Mouse (Mus musculus) gastrocnemius, adult 18-20 months (tissue): ENCODE data around the gene Actr1a. TPM values are rescaled to one million over a fixed set of nuclear protein-coding genes. Genes with fewer than 3 reads are reported as not detected.

Experiments
- DNase-seq: peaks from one replicate; pipeline ENCODE4 v3.0.0; 2021; ENCODE audit warnings: low spot score
- microRNA-seq: library from miRNA; unstranded; fragments of <30 nt; microRNA quantifications from one replicate; pipeline ENCODE4 v1.2.0, GENCODE M21; 2021
- total RNA-seq, 2 experiments: library from RNA; stranded (reverse); gene quantifications; 2 replicates each; pipeline ENCODE4 v1.2.3; 2021

The Actr1a gene
- total RNA-seq, 2 experiments from 2014 or later, result 51.8 to 57.1 TPM

- peak; percentile 94 for DNase-seq
Observed at GRCm38 (mm10) chr19:46328081-46329030, 67.2 kb downstream of the Actr1a start, which contains the start of gene Fbxl15. Fbxl15 (plus strand) TSS chr19:46328184.

DNA sequence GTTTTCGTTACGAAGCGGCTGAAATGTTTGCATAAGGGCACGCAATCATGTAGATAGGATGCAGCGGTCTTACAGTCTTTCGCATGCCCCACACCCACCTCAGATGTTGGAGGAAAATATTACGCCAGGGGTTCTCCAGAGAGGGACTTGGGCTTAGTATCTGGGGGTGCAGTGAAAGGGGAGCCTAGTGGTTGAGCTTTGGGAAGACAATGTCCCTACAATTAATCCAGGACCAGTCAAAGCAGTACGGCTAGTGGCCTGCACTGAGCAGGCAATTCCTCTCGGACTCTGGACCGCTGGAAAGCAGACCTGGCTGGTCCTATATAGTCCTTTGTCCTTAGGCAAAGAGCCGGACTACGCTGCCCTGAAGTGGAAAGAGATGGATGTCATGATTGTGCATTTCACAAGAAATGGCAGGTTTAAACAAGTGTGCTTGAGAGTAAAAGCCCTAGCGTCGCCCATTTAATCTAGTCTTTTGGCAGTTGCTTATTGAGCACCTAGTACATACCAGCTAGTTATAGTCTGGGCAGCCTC lies 68.0 kb downstream of the Actr1a start:
- no peak for DNase-seq

Small RNA genes within 50 kb of the gene (microRNA-seq; reads per million reads assigned to microRNA genes)
- gene Mir146b, result 2.0 reads per million

Other genes starting within 250 kb of the Actr1a start
- 10 to 100 TPM in 1 of 2 experiments, 1 to 10 TPM in 1; 4.4 to 10.7 TPM for gene Pitx3, start 247.4 kb downstream of the Actr1a start, total RNA-seq
- gene Gbf1, start 243.2 kb downstream of the Actr1a start, total RNA-seq, result 10 to 100 TPM; 45.6 to 47.6 TPM
- 10 to 100 TPM in 1 of 2 experiments, 1 to 10 TPM in 1; 7.7 to 10.9 TPM for gene Nfkb2, start 91.4 kb downstream of the Actr1a start, total RNA-seq
- gene Psd, start 68.6 kb downstream of the Actr1a start, total RNA-seq, result under 1 TPM; 0.09 to 0.11 TPM
- gene Fbxl15, start 67.6 kb downstream of the Actr1a start, total RNA-seq, result 1 to 10 TPM; 3.5 to 3.9 TPM
- gene Cuedc2, start 57.0 kb downstream of the Actr1a start, total RNA-seq, result 10 to 100 TPM; 59.8 to 65.7 TPM
- gene Mfsd13a, start 54.6 kb downstream of the Actr1a start, total RNA-seq, result 1 to 10 TPM; 1.6 to 1.9 TPM
- gene 2310034G01Rik, start 45.4 kb downstream of the Actr1a start, total RNA-seq, result under 1 TPM; 0.27 to 0.43 TPM
- gene Sufu, start 1.1 kb upstream of the Actr1a start, total RNA-seq, result 1 to 10 TPM; 5.0 to 5.4 TPM
- gene Trim8, start 106.0 kb upstream of the Actr1a start, total RNA-seq, result 10 to 100 TPM; 17.6 to 22.5 TPM
- gene Arl3, start 177.4 kb upstream of the Actr1a start, total RNA-seq, result 10 to 100 TPM; 79.9 to 86.2 TPM
- gene Sfxn2, start 177.6 kb upstream of the Actr1a start, total RNA-seq, result 1 to 10 TPM; 2.2 to 3.8 TPM
- gene Wbp1l, start 203.3 kb upstream of the Actr1a start, total RNA-seq, result 100 to 1,000 TPM in 1 of 2 experiments, 10 to 100 TPM in 1; 66.2 to 116 TPM